Mouse (Mus musculus): ENCODE results near the gene Sipa1l2. TPM values are rescaled to one million over a fixed set of nuclear protein-coding genes. Genes with fewer than 3 reads are reported as not detected.
A peak's percentile ranks its signal among the peaks of the same experiment; 100 is the strongest.

Gene Sipa1l2
- polyA plus RNA-seq, 1 experiment from 2014 or later = 14.1 TPM

DNA sequence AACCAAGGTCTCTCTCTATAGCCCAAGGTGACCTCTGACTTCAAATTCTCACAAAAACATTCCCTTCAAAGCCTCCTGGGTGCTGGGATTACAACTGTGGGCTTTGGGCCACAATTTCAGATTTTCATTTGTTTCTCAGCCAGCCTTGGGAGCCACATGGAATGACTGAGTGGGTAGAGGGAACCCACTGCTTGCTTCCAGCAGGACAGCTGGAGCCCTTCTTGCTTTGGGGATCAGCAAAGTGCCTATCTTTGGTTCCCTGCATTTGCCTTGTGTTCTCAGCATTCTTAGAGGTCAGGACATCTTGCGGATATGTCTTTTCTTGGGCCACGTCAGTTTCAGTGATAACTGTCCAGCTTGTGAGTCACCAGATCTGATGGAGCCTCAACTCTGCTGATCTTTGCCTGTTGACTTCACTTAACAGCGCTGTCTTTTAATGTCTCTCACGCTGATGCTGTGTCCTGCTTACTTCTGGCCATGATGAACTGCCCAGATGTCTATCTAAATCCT is 38.2 kb upstream of the Sipa1l2 start:
- H3K4me2 ChIP-seq = no peak overlapping the region
- no peak overlapping the region for H3K4me3 ChIP-seq (ENCODE audit: low read depth, low read length)
- H3K9me3 ChIP-seq (ENCODE audit: control insufficient read depth, low read length) = no peaks in the 10 kb centered on the region
- no peak overlapping the region for H3K27ac ChIP-seq (ENCODE audit: low read depth, low read length)
- no peak for DNase-seq (ENCODE audit: low spot score, missing footprints)
- H3K9ac ChIP-seq (ENCODE audit: low read length) = no peak overlapping the region
- ATAC-seq (ENCODE audit: low FRiP score) = no peak
- H3K36me3 ChIP-seq (ENCODE audit: control insufficient read depth, insufficient read depth, low read length) = no peaks in the 10 kb centered on the region
- H3K27me3 ChIP-seq (ENCODE audit: control insufficient read depth, insufficient read depth, low read length) = no peaks in the 10 kb centered on the region
- no peaks in the 10 kb centered on the region for H3K4me1 ChIP-seq (ENCODE audit: control insufficient read depth, insufficient read depth, low read length)
- WGBS = 89% methylated on average over 4 of the region's 4 CpGs

- WGBS = 68% methylated on average over 3 of the region's 3 CpGs
- no peak for DNase-seq (ENCODE audit: low spot score, missing footprints)
- no peak for ATAC-seq (ENCODE audit: low FRiP score)
- Histone ChIP-seq H3K27ac (ENCODE audit: low read depth, low read length) (no peak overlapping the region), H3K27me3 (ENCODE audit: control insufficient read depth, insufficient read depth, low read length) (no peaks in the 10 kb centered on the region), H3K36me3 (ENCODE audit: control insufficient read depth, insufficient read depth, low read length) (no peaks in the 10 kb centered on the region), H3K4me1 (ENCODE audit: control insufficient read depth, insufficient read depth, low read length) (no peaks in the 10 kb centered on the region), H3K9ac (ENCODE audit: low read length) (no peak overlapping the region), H3K9me3 (ENCODE audit: control insufficient read depth, low read length) (no peaks in the 10 kb centered on the region), H3K4me2 (no peak overlapping the region), H3K4me3 (ENCODE audit: low read depth, low read length) (no peak overlapping the region)
These were observed 37.3 kb upstream of the Sipa1l2 start for GRCm38 (mm10) chr8:125606937-125607336.

DNA sequence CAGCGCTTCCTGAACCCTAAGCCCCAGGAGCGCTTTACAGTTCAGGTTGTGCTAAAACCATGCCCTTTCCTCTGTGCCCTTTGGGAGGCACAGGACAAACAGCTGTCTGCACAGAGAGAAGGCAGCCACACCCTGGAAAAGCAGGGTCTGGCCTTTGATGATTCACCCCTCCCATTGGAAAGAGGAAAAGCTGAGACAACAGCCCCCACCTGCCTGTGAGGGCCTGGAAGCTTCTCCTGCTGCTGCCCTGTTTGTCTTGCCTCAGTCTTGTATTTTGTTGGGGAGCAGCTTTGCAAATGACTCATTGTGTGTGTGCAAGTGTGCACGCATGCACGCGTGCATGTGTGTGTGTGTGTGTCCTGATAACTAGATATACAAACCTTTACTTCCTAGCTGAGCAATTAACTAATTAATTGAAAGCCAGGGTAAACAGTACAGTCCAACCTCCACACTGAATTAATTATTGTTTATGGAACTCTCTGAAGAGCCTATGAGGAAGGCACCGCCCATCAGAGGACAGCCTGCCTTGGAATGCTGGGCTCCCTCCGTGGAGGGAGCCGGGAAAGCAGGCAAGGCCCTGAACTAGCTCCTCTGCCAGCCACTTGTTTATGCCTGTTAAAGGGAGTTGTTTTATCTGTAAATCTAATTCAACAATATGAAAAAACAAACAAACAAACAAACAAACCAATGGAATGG is 35.4 kb upstream of the Sipa1l2 start:
- ATAC-seq (ENCODE audit: low FRiP score) (no peak), DNase-seq (ENCODE audit: low spot score, missing footprints) (no peak)
- Histone ChIP-seq H3K9ac (ENCODE audit: low read length) (no peak overlapping the region), H3K4me1 (ENCODE audit: control insufficient read depth, insufficient read depth, low read length) (peaks cover 4% of the 10 kb centered on the region; the same call in 1 of the 2 replicates), H3K9me3 (ENCODE audit: control insufficient read depth, low read length) (no peaks in the 10 kb centered on the region), H3K27me3 (ENCODE audit: control insufficient read depth, insufficient read depth, low read length) (no peaks in the 10 kb centered on the region), H3K4me2 (no peak overlapping the region), H3K36me3 (ENCODE audit: control insufficient read depth, insufficient read depth, low read length) (no peaks in the 10 kb centered on the region), H3K4me3 (ENCODE audit: low read depth, low read length) (no peak overlapping the region), H3K27ac (ENCODE audit: low read depth, low read length) (no peak overlapping the region)
- WGBS = 84% methylated on average over 8 of the region's 8 CpGs

DNA sequence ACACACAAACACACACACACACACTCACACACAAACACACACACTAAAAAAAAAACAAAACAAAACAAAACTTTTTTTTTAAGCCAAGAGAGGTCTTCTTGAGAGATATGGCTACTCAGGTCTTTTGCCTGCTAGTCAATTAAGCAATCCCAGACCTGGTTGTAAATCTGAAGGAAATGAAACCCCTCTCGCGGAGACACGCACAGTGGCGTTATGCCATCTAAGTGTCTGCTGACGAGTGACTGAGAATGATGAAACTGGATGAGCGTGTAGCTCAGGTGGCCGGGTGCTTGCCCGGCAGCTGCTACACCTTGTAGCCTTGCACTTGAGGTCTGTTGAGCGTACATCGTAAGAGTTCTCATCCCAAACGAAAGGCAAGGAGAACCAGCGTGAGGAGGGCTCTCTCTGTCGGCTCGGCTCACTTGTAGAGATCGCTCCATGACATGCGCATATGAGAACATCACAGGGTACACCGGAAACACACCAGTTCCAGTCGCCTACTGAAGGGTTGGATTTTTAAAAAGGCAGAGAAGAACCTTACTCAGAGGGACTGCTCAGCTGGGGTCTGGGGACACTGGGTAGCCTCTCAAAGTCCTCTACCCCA is 34.7 kb upstream of the Sipa1l2 start:
- H3K27me3 ChIP-seq (ENCODE audit: control insufficient read depth, insufficient read depth, low read length) = no peaks in the 10 kb centered on the region
- no peak overlapping the region for H3K4me3 ChIP-seq (ENCODE audit: low read depth, low read length)
- no peaks in the 10 kb centered on the region for H3K36me3 ChIP-seq (ENCODE audit: control insufficient read depth, insufficient read depth, low read length)
- WGBS = 93% methylated on average over 18 of the region's 18 CpGs
- no peak overlapping the region for H3K9ac ChIP-seq (ENCODE audit: low read length)
- H3K4me1 ChIP-seq (ENCODE audit: control insufficient read depth, insufficient read depth, low read length) = peaks cover 4% of the 10 kb centered on the region; the same call in 1 of the 2 replicates
- H3K27ac ChIP-seq (ENCODE audit: low read depth, low read length) = no peak overlapping the region
- ATAC-seq (ENCODE audit: low FRiP score) (no peak), DNase-seq (ENCODE audit: low spot score, missing footprints) (peak; percentile 75)
- H3K9me3 ChIP-seq (ENCODE audit: control insufficient read depth, low read length) = no peaks in the 10 kb centered on the region
- no peak overlapping the region for H3K4me2 ChIP-seq

DNA sequence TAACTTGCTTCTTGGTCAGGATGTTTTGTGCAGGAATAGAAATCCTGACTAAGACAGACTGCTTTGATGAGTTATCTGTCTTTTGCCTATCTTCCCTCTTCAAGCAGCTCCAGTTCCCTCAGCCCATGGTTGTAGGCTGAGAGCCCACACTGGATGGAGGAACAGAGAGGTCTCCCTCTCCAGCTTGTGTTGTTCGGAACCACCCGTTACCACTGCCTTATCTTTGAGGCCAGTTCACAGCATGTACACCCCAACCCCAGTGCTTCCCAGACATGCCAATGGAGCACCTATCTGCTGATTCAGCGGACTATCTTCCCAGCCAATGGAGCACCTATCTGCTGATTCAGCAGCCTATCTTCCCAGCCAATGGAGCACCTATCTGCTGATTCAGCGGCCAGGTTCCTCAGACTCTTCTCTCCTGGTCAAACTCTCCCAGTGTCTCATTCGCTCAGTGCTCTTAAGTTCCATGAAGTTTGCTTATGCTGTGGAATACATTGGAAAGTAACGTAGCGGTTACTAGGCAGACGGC is 33.8 kb upstream of the Sipa1l2 start:
- Histone ChIP-seq H3K4me3 (ENCODE audit: low read depth, low read length) (no peak overlapping the region), H3K9ac (ENCODE audit: low read length) (no peak overlapping the region), H3K9me3 (ENCODE audit: control insufficient read depth, low read length) (no peaks in the 10 kb centered on the region), H3K27ac (ENCODE audit: low read depth, low read length) (no peak overlapping the region), H3K4me2 (no peak overlapping the region), H3K36me3 (ENCODE audit: control insufficient read depth, insufficient read depth, low read length) (no peaks in the 10 kb centered on the region), H3K27me3 (ENCODE audit: control insufficient read depth, insufficient read depth, low read length) (no peaks in the 10 kb centered on the region), H3K4me1 (ENCODE audit: control insufficient read depth, insufficient read depth, low read length) (peaks cover 4% of the 10 kb centered on the region; the same call in 1 of the 2 replicates)
- ATAC-seq (ENCODE audit: low FRiP score) = no peak
- 87% methylated on average over 8 of the region's 8 CpGs for WGBS
- DNase-seq (ENCODE audit: low spot score, missing footprints) = no peak

DNA sequence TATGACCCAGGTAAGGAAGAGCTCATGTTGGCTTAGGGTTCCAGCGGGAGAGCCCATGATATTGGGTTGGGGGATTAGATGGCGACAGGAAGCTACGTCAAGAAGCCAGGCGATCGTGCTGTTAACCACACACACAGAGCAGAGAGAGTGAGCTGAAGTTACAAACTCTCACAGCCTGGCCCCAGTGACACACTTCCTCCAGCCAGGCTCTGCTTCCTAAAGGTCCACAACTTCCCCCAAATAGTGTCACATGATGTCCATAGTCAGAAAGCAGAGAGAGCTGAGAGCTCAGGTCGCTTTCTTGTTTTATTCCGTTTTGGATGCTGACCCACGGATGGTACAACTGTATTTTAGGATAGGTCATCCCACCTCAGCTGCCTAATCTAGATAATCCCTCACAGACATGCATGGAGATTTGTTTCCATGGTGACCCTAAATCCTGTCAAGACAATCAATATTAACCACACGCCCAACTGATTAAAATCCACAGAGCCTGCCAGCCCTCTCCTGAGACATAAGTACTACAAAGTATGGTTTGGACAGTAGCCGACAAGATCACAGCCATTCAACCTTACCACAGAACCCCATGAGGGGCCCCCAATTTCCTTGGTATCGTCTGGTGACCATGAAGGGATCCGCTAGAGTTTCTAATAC is 30.6 kb upstream of the Sipa1l2 start:
- Histone ChIP-seq H3K9me3 (ENCODE audit: control insufficient read depth, low read length) (no peaks in the 10 kb centered on the region), H3K9ac (ENCODE audit: low read length) (no peak overlapping the region), H3K4me2 (no peak overlapping the region), H3K36me3 (ENCODE audit: control insufficient read depth, insufficient read depth, low read length) (no peaks in the 10 kb centered on the region), H3K4me3 (ENCODE audit: low read depth, low read length) (no peak overlapping the region), H3K27me3 (ENCODE audit: control insufficient read depth, insufficient read depth, low read length) (no peaks in the 10 kb centered on the region), H3K4me1 (ENCODE audit: control insufficient read depth, insufficient read depth, low read length) (peaks cover 4% of the 10 kb centered on the region; the same call in 1 of the 2 replicates), H3K27ac (ENCODE audit: low read depth, low read length) (no peak overlapping the region)
- WGBS = 54% methylated on average over 12 of the region's 12 CpGs
- no peak for DNase-seq (ENCODE audit: low spot score, missing footprints)
- no peak for ATAC-seq (ENCODE audit: low FRiP score)

DNA sequence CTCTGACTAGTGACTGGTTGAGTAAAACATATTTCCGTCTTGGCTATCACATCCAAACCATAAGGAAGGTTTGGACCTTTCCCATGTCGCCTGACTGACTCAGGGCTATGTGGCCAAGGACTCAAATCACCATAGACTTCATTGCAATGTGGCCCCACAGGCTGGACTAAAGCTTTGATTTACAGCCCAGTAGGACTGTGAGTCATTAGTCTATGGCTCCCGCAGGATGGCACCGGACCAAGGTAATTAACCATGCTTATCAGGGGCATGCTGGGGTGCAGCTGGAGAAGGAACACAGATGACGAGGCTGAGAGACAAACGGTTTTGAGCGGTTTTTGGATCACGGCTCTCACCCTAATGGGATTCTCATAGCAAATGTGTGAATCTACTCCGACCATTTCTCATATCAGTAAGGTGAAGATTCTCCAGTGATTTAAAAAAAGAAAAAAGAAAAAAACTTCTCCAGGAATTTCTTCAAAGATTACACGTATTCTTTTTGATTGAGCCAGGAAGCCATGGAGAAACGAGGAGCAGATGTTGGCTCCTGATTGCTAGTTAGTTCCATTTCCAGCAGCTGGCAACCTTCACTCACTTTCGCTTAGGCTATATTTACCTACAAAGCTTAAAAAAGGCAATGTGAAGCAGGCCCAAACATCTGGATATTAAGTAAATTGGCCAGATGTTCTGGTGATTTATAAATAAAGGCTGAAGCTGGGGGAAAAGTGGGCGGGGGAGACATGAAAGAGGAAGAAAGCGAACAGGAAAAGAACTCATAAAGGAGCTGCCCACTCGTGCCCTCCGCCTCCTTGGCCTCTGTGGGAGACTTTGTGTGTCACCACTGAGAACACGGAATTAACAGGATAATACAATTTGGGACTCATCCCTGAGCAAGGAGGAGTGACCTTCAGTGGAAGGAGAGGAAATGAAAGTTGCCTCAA is 26.2 kb upstream of the Sipa1l2 start:
- whole genome bisulfite sequencing = 79% methylated on average over 17 of the region's 17 CpGs
- H3K27me3 ChIP-seq (ENCODE audit: control insufficient read depth, insufficient read depth, low read length) = no peaks in the 10 kb centered on the region
- H3K36me3 ChIP-seq (ENCODE audit: control insufficient read depth, insufficient read depth, low read length) = no peaks in the 10 kb centered on the region
- H3K9me3 ChIP-seq (ENCODE audit: control insufficient read depth, low read length) = no peaks in the 10 kb centered on the region
- no peak for ATAC-seq (ENCODE audit: low FRiP score)
- no peak overlapping the region for H3K27ac ChIP-seq (ENCODE audit: low read depth, low read length)
- no peak overlapping the region for H3K9ac ChIP-seq (ENCODE audit: low read length)
- no peak for DNase-seq (ENCODE audit: low spot score, missing footprints)
- no peak overlapping the region for H3K4me3 ChIP-seq (ENCODE audit: low read depth, low read length)
- peaks cover 9% of the 10 kb centered on the region for H3K4me1 ChIP-seq (ENCODE audit: control insufficient read depth, insufficient read depth, low read length)
- no peak overlapping the region for H3K4me2 ChIP-seq

GRCm38 (mm10) chr8:125590363-125590762 is 20.8 kb upstream of the Sipa1l2 start:
- Histone ChIP-seq H3K27ac (ENCODE audit: low read depth, low read length) (no peak overlapping the region), H3K4me3 (ENCODE audit: low read depth, low read length) (no peak overlapping the region), H3K27me3 (ENCODE audit: control insufficient read depth, insufficient read depth, low read length) (no peaks in the 10 kb centered on the region), H3K4me2 (no peak overlapping the region), H3K9me3 (ENCODE audit: control insufficient read depth, low read length) (no peaks in the 10 kb centered on the region), H3K4me1 (ENCODE audit: control insufficient read depth, insufficient read depth, low read length) (peaks cover 11% of the 10 kb centered on the region), H3K9ac (ENCODE audit: low read length) (no peak overlapping the region), H3K36me3 (ENCODE audit: control insufficient read depth, insufficient read depth, low read length) (no peaks in the 10 kb centered on the region)
- DNase-seq (ENCODE audit: low spot score, missing footprints) (no peak), ATAC-seq (ENCODE audit: low FRiP score) (peak; percentile 54; the same call in 1 of the 2 replicates)
- 44% methylated on average over 3 of the region's 3 CpGs for WGBS

Measured in midbrain, embryonic 11.5 days (tissue).